Mouse (Mus musculus) MEL-GATA-1-ER (cell line): ENCODE measurements around the gene Il12rb2.

Experiments
- DNase-seq: peaks from one replicate; pipeline ENCODE4 v3.0.0-alpha.2; 2012; ENCODE audit warnings: low read depth; ENCODE audit errors: extremely low read depth

The Il12rb2 gene

DNA sequence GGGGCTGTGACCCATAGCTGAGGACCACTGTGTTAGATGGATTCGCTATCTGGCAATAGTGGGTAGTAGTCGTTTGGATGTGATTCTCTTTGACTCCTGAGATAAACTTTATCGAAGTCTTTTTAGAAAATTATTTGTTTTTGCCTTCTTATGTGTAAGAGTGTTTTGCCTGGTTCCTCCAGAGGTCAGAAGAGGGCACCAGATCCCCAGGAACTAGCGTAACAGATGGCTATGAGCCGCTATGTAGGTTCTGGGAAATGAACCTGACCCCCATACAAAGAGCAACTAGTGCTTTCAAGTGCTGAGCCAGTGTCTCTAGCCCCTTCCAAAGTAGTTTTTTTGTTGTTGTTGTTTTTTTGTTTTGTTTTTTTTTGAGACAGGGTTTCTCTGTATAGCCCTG lies 79.9 kb downstream of the Il12rb2 start:
- DNase-seq: no peak

DNA sequence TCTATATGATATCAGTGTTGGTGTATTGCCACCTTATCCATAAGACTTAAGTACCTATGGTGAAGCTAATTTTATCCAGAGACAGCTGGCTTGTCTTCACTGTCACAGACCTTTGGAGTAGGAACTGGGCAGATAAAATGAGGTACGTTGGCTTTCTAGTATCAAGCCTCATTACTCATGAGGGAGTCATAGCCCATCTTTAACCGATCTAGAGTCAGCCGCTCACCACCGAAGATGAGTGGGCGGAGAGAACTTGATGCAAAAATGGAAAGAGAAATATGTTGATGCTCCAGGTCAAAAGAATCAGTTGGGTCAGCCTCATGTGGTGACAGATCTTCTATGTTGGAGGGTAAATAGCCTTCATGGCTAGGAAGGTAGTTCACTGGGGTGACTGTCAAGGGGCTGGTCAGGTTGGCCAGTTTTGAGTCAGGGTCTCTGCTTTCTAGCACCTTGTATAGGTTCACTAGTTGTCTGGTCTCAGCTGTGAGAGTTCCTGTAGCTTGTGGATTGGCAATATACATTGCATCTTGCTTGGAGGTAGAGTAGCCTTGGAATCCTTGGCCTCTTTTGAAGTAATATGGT lies 83.9 kb downstream of the Il12rb2 start:
- DNase-seq: no peak

DNA sequence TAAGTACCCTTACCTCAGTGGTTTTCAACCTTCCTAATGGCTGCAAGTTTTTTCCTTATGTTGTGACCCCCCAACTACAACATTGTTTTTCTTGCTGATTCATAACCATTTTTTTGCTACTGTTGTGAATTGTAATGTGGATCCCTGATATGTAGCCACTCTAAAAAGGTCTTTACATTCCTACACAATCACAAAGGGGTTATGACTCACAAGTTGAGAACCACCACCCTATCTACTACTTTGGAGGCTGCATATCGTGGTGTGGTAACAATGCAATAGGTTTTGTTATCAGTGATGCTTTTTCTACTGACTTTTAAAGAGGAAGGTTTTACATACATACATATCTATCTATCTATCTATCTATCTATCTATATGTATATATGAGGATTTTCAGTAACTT lies 93.1 kb downstream of the Il12rb2 start:
- DNase-seq: no peak

GRCm38 (mm10) chr6:67281614-67282197 lies 94.3 kb downstream of the Il12rb2 start:
- DNase-seq: peak; percentile 33

DNA sequence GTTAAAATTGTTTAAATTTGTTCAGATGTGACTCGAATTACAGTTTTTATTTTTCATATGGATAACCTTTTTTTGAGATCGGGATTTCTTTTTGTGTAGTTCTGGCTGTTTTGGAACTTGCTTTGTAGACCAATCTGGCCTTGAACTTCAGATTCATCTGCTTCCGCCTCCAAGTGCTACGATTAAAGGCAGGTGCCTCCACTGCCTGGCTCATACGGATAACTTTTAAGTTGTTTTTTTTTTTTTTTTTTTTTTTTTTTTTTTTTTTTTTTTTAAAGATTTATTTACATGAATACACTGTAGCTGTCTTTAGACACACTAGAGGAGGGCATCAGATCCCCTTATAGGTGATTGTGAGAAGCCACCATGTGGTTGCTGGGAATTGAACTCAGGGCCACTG lies 98.0 kb downstream of the Il12rb2 start:
- DNase-seq: no peak

GRCm38 (mm10) chr6:67269459-67269858 lies 106.5 kb downstream of the Il12rb2 start:
- peak; percentile 61 for DNase-seq

DNA sequence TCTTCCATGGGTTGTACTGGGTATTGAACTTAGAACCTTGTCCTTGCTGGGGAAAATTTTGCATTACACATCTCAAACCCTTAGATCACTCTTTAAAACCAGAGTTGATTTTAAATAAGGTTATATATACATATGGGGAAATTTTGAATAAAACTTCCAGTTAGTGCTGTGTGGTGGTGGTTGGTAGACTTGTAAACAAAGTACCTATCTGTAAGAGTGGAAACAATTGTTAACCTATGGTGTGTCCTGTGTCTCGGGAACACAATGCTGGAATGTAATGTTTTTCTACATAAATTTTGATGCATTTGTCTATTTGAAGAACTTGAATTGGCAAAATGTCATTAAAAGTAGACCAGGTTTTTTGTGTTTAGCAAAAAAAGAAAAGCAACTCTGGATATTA lies 107.0 kb downstream of the Il12rb2 start:
- DNase-seq: no peak

GRCm38 (mm10) chr6:67268245-67268612 lies 107.8 kb downstream of the Il12rb2 start:
- no peak for DNase-seq

DNA sequence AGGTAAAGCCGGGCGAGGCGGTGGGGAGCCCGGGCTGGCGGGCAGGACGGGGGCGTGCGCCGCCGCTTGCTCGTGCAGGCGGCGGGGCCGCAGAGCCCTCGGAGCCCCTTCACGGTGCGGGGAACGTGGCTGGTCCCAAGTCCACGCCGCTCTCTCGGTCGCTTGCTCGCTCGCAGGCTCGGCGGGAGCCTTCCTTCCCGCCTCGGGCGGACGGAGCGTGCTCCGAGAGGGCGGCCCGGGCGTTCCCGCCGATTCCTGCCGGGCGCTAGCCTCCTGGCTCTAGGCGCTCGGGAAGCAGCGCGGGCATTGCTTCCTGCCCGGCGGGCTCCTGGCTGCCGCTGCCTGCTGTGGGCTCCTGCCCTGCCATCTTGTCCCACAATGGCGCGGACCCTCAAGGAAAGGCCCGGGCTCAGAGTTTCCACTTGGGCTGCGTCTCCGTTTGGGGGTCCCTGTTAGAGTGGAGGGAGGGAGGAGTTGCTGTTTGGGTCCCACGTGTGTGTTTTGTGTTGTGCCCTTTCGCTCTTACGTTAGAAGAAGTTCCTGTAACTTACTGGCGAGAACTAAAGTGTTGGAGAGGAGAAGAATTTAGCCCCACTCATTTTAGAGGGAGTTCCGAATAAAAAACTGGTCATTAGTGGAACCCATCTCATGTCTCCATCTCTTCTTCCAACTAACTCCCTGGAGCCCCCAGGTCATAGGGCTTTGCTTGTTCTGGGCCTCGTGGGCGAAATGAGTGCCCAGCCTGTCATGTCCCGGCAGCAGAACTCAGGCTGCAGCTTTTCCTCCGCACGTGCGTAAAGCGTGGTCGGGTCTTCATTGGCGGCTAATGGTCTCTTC lies 108.4 kb downstream of the Il12rb2 start:
- DNase-seq: no peak

GRCm38 (mm10) chr6:67266664-67267407 lies 109.2 kb downstream of the Il12rb2 start:
- peak; percentile 97 for DNase-seq

DNA sequence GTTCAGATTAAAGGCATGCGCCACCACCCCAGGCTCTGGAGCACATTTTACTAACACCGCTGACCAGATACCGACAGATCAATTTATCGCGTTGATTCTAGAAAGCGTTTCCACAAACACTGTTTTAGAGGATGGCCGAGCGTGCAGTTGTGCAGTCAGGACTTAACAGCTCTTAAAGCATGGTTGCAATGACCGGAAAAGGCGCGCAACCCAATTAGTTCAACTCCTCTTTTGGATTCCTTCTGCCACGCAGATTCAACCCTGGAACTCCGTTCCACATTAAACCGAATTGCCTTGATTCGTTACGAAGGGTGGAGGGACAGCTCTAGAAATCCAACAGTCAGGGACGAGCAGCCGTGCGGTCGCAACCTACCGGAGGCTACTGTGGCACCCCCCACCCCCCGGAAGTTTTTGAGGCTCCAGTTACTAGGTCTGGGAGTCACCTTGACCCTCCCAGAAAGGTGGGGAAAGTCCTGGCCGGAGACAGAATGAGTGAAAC lies 109.8 kb downstream of the Il12rb2 start:
- peak; percentile 60 for DNase-seq

GRCm38 (mm10) chr6:67264935-67265334 lies 111.1 kb downstream of the Il12rb2 start:
- peak; percentile 80 for DNase-seq

DNA sequence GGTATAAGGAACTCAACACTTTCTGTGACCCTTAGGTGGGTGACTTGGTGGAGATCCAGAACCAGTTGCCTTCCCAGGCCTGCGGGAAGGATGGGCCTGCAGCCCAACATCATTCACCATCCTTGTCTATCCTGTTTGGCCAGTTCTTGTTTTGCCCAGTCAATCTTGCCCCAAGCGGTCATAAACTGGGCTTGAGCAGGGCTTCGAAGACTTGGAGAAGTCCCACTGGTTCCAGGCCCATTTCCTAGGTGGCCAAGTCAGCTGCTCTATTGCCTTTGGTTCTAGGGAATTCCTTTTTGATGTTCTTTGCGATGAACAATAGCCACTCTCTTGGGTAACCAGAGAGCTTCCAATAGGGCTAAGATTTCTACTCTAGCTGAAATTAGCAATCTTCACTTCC lies 124.9 kb downstream of the Il12rb2 start:
- no peak for DNase-seq

DNA sequence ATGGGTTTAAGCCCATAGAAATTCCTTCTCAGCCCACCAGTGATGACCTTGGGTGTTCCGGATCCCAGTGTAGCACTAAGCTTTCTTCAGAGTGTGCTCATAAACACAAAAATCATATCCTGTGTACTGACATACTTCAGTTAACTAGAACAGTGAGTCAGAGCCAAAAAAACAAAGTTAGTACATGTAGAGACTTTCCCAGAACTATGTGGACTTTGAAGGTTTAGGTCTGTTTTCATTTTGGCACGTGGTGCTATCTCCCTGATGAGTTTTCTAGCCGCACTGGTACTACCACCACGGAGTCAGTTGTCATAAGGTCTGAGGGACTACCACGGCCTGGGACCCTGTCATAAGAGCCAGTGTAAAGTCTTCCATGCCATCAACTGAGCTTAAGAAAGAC lies 131.5 kb downstream of the Il12rb2 start:
- no peak for DNase-seq

DNA sequence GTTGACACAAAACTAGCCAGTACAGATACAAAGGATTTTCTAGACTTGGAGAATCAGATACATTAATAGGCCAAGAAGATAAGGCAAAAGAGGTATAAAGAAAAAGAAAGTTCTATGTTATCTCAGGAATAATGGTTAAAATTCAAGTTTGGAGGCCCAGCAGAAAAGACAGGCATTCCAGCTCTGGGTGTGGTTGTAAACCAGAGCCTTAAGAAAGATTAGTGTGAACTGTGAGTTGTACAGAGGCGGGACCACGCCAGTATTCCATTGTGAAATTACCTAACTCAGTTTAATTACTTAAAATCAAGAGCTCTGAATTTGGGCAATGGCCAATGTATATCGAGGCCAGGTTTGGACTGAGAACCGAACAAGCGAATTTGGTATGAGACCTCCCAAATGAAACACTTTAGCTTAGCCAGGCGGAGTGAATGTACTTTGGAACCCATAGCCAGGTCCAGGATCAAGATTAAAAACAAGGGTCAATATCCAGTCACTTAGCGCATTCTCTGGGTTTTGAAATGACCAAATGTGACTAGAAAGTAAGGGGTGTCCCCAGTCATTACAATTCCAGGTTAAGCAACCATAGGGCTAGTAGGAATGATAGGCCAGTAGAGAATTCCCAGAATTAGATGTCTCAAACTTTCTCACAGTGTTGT lies 132.1 kb downstream of the Il12rb2 start:
- no peak for DNase-seq
